Mouse (Mus musculus) layer of hippocampus, adult 2 months (tissue): ENCODE data around the gene Lrrc47. TPM values are rescaled to one million over a fixed set of nuclear protein-coding genes. Genes with fewer than 3 reads are reported as not detected.
A peak's percentile ranks its signal among the peaks of the same experiment; 100 is the strongest.

Source experiments
- DNase-seq, 2 experiments: peaks; one replicate each; pipeline ENCODE4 v3.0.0; 2022; ENCODE audit warnings: low spot score in 2 of 2
- H3K27ac ChIP-seq: fragments of 200-600 bp; 2 replicates; pipeline ENCODE4 v1.8.1; 2022
- H3K4me3 ChIP-seq: fragments of 200-600 bp; 2 replicates; pipeline ENCODE4 v1.8.1; 2022; ENCODE audit warnings: mild to moderate bottlenecking
- CTCF ChIP-seq: fragments of 200-600 bp; conservative IDR thresholded peaks from 2 replicates; pipeline ENCODE4 v1.8.1; 2022; ENCODE audit warnings: antibody characterized with exemption, mild to moderate bottlenecking, moderate library complexity
- total RNA-seq, 2 experiments: library from RNA; stranded (reverse); gene quantifications; 2 replicates each; pipeline ENCODE4 v1.2.3; 2021

The Lrrc47 gene
- total RNA-seq, 2 experiments from 2014 or later, result 65.4 to 70.3 TPM

GRCm38 (mm10) chr4:154064827-154065773, 53.6 kb downstream of the Lrrc47 start:
- peak; percentile 44 to 55 for DNase-seq
- H3K27ac ChIP-seq, result peak overlapping the region; percentile 28; the same call in 1 of the 2 replicates
- TF ChIP-seq CTCF, result peak; percentile 78
- no peak overlapping the region for H3K4me3 ChIP-seq

DNA sequence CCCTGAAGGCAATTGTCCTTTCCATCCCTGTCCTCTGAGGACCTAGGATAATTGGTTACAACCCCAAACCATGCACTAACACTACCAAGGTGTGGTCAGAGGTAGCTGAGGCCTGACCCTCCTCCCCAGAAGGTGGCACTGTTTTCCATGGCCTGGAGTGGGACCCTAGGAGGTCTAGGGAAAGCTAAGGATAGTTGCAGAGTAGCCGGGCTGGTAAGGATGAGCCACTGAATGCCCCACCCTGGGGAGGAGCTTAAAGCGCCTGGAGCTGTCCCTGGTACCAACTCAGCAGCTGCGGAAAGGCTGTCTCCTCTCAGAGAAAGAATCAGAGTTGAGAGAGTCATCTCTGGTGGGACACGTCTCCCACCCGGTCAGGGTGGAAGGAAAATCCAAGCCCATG, 59.4 kb downstream of the Lrrc47 start:
- peak; percentile 54 for TF ChIP-seq CTCF
- Histone ChIP-seq H3K27ac (no peak overlapping the region), H3K4me3 (no peak overlapping the region)
- DNase-seq, result no peak

Other genes starting within 250 kb of the Lrrc47 start
- 10 to 100 TPM; 25.5 to 28.8 TPM for gene A430005L14Rik, start 54.5 kb upstream of the Lrrc47 start, total RNA-seq
- 10 to 100 TPM; 17.2 to 18.3 TPM for gene Dffb, start 36.6 kb upstream of the Lrrc47 start, total RNA-seq
- gene Cep104, start 36.5 kb upstream of the Lrrc47 start, total RNA-seq, result 10 to 100 TPM; 31.6 to 34.8 TPM
- gene Smim1, start 14.5 kb downstream of the Lrrc47 start, total RNA-seq, result 1 to 10 TPM; 6.3 to 7.8 TPM
- gene Ccdc27, start 30.9 kb downstream of the Lrrc47 start, total RNA-seq, result 1 to 10 TPM; 1.2 to 1.4 TPM
- gene Trp73, start 128.5 kb downstream of the Lrrc47 start, total RNA-seq, result 1 to 10 TPM; 3.3 to 3.6 TPM
- gene Wrap73, start 130.6 kb downstream of the Lrrc47 start, total RNA-seq, result 10 to 100 TPM; 32.4 to 33.3 TPM
- 100 to 1,000 TPM; 171 to 177 TPM for gene Tprgl, start 148.9 kb downstream of the Lrrc47 start, total RNA-seq
- 1 to 10 TPM; 3.9 to 5.5 TPM for gene Megf6, start 159.0 kb downstream of the Lrrc47 start, total RNA-seq